Mouse (Mus musculus): ENCODE measurements around the gene Wdr35.

DNA sequence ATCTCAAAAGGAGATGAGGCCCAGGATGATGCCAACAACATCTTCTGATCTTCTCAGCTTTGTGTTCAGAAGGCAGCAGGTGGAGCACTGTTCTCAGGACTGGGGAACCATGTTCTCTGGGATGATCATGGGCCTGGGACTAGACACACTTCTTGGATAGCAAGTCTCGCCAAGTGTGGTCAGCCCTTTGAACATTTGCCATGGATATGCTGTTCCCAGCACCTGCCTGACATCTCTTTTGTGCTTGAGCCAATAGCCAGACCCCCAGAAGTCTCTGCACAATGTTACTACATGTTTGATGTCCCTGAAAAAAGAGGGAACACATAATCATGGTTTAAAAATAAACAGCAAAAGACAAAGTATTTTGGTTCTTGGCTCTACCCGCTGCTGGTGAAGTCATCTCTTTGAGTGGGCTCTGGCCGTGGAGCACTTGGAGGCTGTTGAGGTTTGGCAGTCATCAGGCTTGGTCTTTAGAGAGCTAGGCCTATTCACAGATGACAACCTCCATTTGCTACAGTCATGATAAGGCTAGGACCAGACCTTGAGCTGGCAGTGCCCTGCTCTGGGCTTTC lies 103.9 kb downstream of the Wdr35 start:
- no peak for TF ChIP-seq TAL1 (IDR thresholded peaks at IDR 0.05; ENCODE audit: low read length)
- TF ChIP-seq GATA1 (IDR thresholded peaks at IDR 0.05; ENCODE audit: low read length), result no peak
